Mouse (Mus musculus) heart, postnatal 0 days (tissue): Measurements from ENCODE around the gene Zdhhc20. TPM values are rescaled to one million over a fixed set of nuclear protein-coding genes. Genes with fewer than 3 reads are reported as not detected.
A peak's percentile ranks its signal among the peaks of the same experiment; 100 is the strongest.

Experiments
- ATAC-seq: fragments of 200-750 bp; cut with Nextera tagmentation; 2 replicates; pipeline ENCODE4 v1.8.0; 2017; ENCODE audit warnings: low read depth, moderate number of reproducible peaks, moderate library complexity; ENCODE audit not compliant: insufficient read depth
- DNase-seq: peaks from one replicate; pipeline ENCODE4 v3.0.0-alpha.2; 2016; ENCODE audit warnings: low spot score
- H3K27ac ChIP-seq: fragments of 300-500 bp; sonication (generic); 2 replicates; pipeline ENCODE4 v1.5.1; 2014; ENCODE audit warnings: low read depth, mild to moderate bottlenecking
- H3K27me3 ChIP-seq: fragments of 300-500 bp; sonication (generic); 2 replicates; pipeline ENCODE4 v1.6.1; 2014; ENCODE audit warnings: low read length, mixed read lengths; ENCODE audit not compliant: control insufficient read depth, insufficient read depth
- H3K36me3 ChIP-seq: fragments of 300-500 bp; sonication (generic); replicated peaks from 2 replicates; pipeline ENCODE4 v1.6.1; 2014; ENCODE audit warnings: low read length, mixed read lengths; ENCODE audit not compliant: control insufficient read depth, insufficient read depth
- H3K4me1 ChIP-seq: fragments of 300-500 bp; sonication (generic); 2 replicates; pipeline ENCODE4 v1.6.1; 2014; ENCODE audit warnings: antibody characterized with exemption; ENCODE audit not compliant: control insufficient read depth, insufficient read depth
- H3K4me2 ChIP-seq: fragments of 300-500 bp; sonication (generic); 2 replicates; pipeline ENCODE4 v1.6.1; 2014; ENCODE audit warnings: low read depth, mild to moderate bottlenecking, low read length, moderate library complexity
- H3K4me3 ChIP-seq: fragments of 300-500 bp; sonication (generic); 2 replicates; pipeline ENCODE4 v1.5.1; 2014; ENCODE audit warnings: low read depth, low read length
- H3K9ac ChIP-seq: fragments of 300-500 bp; sonication (generic); replicated peaks from 2 replicates; pipeline ENCODE4 v1.6.1; 2014; ENCODE audit warnings: low read depth, low read length, mixed read lengths
- H3K9me3 ChIP-seq: fragments of 300-500 bp; sonication (generic); replicated peaks from 2 replicates; pipeline ENCODE4 v1.6.1; 2016; ENCODE audit warnings: low read length; ENCODE audit not compliant: control insufficient read depth
- CTCF ChIP-seq: IDR thresholded peaks from 2 replicates; pipeline ENCODE4 v1.5.1; 2016; ENCODE audit warnings: antibody characterized with exemption, control low read depth, low read depth
- EP300 ChIP-seq: IDR thresholded peaks from 2 replicates; pipeline ENCODE4 v1.6.1; 2016; ENCODE audit warnings: antibody characterized with exemption, low read depth
- WGBS: fragments of 180-500 bp; shearing (Covaris S2); extraction: QIAGEN DNeasy Blood & Tissue Kit; methylation state at CpG from one replicate; pipeline ENCODE4 v1.1.7; 2014; 5-methylcytosine and 5-hydroxymethylcytosine counted together
- polyA plus RNA-seq: library from polyadenylated mRNA; unstranded; fragments of >200 nt; fragmentation: Nextera tagmentation; extraction: Ambion mirVana; gene quantifications from 2 replicates; pipeline ENCODE4 v1.2.1, GENCODE M21; 2015
- total RNA-seq: library from RNA; depleted of rRNA; stranded (reverse); fragments of >200 nt; gene quantifications from 2 replicates; pipeline ENCODE4 v1.2.3, GENCODE M21; 2014; ENCODE audit warnings: low replicate concordance

Zdhhc20 gene
- total and polyA plus RNA-seq, 2 experiments from 2014 or later = 13.2 to 28.6 TPM

DNA sequence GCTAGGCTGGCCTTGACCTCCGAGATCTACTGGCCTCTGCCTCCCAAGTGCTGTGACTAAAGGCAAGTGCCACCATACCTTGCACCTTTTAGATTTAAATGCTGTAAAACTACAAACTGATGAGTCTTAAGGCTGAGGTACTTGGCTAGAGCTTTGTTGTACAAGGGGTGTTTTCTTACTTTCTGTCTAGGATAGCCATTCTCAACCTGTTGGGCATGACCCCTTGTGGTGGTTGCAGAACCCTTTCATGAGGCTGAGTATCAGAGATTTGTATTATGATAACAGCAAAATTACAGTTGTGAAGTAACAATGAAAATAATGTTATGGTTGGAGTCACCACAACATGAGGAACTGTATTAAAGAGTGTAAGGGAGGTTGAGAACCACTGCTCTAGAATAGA lies 62.8 kb downstream of the Zdhhc20 start:
- no peak for ATAC-seq
- peaks cover 15% of the 10 kb centered on the region for H3K4me1 ChIP-seq
- 67% methylated on average over 1 of the region's 1 CpGs for WGBS
- H3K4me2 ChIP-seq = peak overlapping the region; percentile 89
- no peaks in the 10 kb centered on the region for H3K9me3 ChIP-seq
- no peak for DNase-seq
- no peak for TF ChIP-seq EP300
- TF ChIP-seq CTCF = no peak
- H3K27ac ChIP-seq = no peak overlapping the region
- H3K4me3 ChIP-seq = peak overlapping the region; percentile 91; the same call in 1 of the 2 replicates
- H3K36me3 ChIP-seq = peaks cover 6% of the 10 kb centered on the region
- no peaks in the 10 kb centered on the region for H3K27me3 ChIP-seq
- 0 out of 2 replicates have a peak overlapping the region, but pooled peaks have one; percentile 87 for H3K9ac ChIP-seq

DNA sequence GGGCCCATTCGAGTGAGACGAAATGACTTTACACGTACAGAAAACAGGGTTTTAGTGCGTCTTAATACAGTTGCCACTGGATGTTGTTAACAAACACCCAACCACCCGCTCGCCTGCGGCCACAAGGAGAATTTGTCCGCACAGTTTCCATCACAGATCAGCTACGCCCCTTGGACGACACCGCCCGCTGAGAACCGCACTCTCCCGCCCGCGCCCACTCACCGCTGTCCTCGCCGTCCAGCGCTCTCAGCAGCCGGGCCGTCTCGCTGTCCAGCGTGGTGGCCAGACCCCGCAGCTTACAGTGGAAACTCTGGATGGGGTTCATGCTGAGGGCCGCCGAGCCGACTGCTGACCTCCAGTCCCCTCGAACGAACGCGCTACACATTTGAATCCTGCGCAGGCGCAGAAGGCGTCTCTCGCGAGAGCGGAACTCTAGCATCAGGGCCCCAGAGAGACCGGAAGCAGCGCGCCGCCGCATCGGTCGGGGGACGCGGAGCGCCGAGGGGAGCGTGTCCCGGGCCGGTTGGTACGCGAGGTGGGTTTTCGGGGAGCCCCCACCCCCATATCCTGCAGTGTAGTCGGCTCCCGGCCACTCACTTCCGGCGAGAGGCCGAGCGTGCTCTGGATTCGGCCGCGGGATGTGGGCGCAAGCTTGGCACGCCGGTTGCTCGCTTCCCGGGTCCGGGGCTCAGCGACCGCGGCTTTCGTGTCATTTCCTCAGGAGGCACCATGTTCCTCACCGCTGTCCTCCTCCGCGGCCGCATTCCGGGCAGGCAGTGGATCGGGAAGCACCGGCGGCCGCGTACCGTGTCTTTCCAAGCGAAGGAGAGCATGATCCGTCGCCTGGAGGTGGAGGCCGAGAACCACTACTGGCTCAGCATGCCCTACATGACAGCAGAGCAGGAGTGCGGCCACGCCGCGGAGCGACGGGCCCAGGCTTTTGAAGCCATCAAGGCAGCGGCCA lies 64.0 kb downstream of the Zdhhc20 start, which contains the start of the genes Ska3 and Mrpl57:
Gene Ska3 (minus strand): TSS at position 398 of the 964 bp plus-strand sequence.
Gene Mrpl57 (plus strand): TSS at position 447 of the 964 bp plus-strand sequence.
- H3K4me2 ChIP-seq = peak within 1 kb of the TSS; percentile 89
- ATAC-seq (peak; percentile 96), DNase-seq (peak; percentile 90)
- H3K9me3 ChIP-seq = no peaks in the 10 kb centered on the region
- H3K9ac ChIP-seq = peak within 1 kb of the TSS; percentile 87
- H3K4me3 ChIP-seq = peak within 1 kb of the TSS; percentile 91
- H3K36me3 ChIP-seq = peaks cover 17% of the 10 kb centered on the region
- H3K27ac ChIP-seq = peak within 1 kb of the TSS; percentile 94
- no peaks in the 10 kb centered on the region for H3K27me3 ChIP-seq
- TF ChIP-seq CTCF (peak; percentile 24), EP300 (peak; percentile 81; the same call in 1 of the 2 replicates)
- under 1% methylated on average over 96 of the region's 96 CpGs for WGBS
- peaks cover 15% of the 10 kb centered on the region for H3K4me1 ChIP-seq

DNA sequence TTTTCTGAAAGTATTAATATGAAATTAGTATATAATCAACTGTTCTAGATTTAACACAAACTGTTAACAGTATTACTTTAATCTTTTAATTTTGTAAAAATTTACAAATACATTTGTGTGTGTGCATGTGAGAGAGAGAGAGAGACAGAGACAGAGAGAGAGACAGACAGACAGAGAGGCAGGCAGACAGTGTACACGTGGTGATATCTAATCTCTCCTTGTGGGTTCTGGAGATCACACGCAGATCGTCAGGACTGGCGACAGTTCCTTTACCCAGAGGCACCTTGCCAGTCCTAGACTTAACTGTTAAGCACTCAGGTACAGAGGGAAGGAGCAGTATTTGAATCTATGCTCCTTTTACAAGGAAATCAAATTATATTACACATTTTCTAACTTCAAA lies 69.2 kb downstream of the Zdhhc20 start:
- 46% methylated on average over 4 of the region's 4 CpGs for WGBS
- ATAC-seq = no peak
- H3K36me3 ChIP-seq = peaks cover 56% of the 10 kb centered on the region

DNA sequence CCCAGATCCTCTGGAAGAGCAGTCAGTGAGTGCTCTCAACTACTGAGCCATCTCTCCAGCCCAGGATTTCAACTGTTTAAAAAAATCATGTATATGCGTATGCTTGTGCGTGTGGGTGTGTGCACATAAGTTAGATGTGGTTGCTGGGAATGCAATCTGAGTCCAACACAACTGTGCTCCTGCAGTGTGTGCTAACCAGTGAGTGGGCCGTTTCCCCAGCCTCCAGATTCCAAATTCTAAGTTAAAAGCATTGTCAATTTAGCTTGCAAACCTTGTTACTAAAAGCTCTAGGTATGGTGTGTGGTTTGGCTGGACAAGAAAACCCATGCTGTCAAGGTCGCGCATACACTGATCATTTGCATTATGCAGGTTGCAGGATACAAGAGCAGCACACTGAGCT lies 78.2 kb downstream of the Zdhhc20 start:
- Histone ChIP-seq H3K27me3 (no peaks in the 10 kb centered on the region), H3K4me3 (no peak overlapping the region), H3K27ac (no peak overlapping the region), H3K4me2 (no peak overlapping the region), H3K9ac (no peak overlapping the region), H3K4me1 (no peaks in the 10 kb centered on the region), H3K36me3 (peaks cover 55% of the 10 kb centered on the region), H3K9me3 (no peaks in the 10 kb centered on the region)
- DNase-seq = no peak
- no peak for TF ChIP-seq EP300
- no peak for TF ChIP-seq CTCF
- 96% methylated on average over 5 of the region's 5 CpGs for WGBS
- ATAC-seq = no peak

More for the DNA sequence above, 69.2 kb downstream of the Zdhhc20 start:
- peaks cover 2% of the 10 kb centered on the region for H3K4me1 ChIP-seq
- no peak for TF ChIP-seq EP300
- no peak for TF ChIP-seq CTCF
- H3K4me2 ChIP-seq = no peak overlapping the region
- no peak overlapping the region for H3K4me3 ChIP-seq
- no peak overlapping the region for H3K27ac ChIP-seq
- DNase-seq = no peak
- no peaks in the 10 kb centered on the region for H3K9me3 ChIP-seq
- H3K27me3 ChIP-seq = no peaks in the 10 kb centered on the region
- H3K9ac ChIP-seq = no peak overlapping the region

DNA sequence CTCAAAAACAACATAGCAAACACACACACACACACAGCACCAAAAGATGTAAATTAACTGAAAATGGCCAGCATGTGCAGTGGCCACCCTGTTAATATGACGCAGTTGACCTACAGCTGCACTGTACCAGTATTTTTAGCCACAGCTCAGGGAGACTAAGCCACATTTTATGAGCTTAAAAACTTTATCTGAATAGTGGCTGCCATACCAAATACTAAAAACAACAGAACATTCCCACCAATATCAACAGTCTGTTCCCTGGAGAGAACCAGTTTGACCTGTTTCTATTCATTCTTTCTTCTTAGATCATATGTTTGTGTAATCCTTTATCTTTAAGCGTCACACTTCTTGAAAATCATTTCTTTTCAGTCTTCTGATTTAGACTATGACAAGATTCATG lies 79.2 kb downstream of the Zdhhc20 start:
- ATAC-seq = no peak
- no peaks in the 10 kb centered on the region for H3K9me3 ChIP-seq
- H3K4me2 ChIP-seq = no peak overlapping the region
- WGBS = 80% methylated on average over 2 of the region's 2 CpGs
- H3K27ac ChIP-seq = no peak overlapping the region
- DNase-seq = no peak
- no peak for TF ChIP-seq CTCF
- TF ChIP-seq EP300 = no peak
- H3K9ac ChIP-seq = no peak overlapping the region
- H3K36me3 ChIP-seq = peaks cover 56% of the 10 kb centered on the region
- no peaks in the 10 kb centered on the region for H3K4me1 ChIP-seq
- H3K27me3 ChIP-seq = no peaks in the 10 kb centered on the region
- H3K4me3 ChIP-seq = no peak overlapping the region
